Mouse (Mus musculus) telencephalon, adult 2 months (tissue): Measurements from ENCODE around the gene Hivep3.

ENCODE experiments used
- DNase-seq: peaks from one replicate; pipeline ENCODE4 v3.0.0-alpha.2; 2011; ENCODE audit warnings: low read depth, low spot score

The Hivep3 gene

DNA sequence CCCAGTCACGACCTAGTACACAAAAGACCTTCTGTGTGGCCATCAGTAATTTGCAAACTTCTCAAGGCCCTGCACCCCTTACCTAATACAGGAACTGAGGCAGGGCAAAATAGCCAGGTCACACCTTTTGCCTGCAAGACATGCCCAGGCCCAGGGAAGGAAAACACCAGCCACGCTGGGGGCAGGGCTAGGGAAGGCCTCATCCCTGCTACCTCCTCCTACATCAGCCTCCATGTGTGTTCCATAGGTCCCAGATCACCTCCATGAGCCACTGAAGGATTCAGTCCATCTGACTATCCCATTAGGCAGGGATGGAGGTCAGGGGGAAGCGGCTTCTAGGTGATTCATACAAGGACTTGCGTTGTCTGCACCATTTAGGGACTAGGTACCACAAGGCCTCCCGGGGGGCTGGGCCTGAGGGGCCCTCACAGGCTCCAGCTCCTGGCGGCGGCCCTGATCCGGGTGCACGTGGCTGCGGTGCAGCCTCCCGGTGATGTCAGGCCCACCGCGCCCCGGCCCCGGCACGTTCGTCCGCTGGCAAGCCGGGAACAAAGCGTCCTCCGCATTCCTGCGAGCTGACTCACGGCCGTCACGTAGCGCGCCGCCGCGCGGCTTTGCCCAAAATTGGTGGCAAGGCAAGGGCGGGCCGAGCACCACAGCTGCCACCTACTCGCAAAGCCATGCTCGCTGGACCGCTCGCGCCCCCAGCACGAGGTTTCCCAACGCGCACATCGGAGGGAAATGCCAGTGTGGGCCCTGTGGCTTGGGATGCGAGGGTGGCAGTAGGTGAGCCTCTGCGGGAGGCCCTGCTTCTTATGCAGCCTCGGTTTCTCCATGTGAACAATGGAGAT lies 414.9 kb downstream of the Hivep3 start:
- peak; percentile 70 for DNase-seq

DNA sequence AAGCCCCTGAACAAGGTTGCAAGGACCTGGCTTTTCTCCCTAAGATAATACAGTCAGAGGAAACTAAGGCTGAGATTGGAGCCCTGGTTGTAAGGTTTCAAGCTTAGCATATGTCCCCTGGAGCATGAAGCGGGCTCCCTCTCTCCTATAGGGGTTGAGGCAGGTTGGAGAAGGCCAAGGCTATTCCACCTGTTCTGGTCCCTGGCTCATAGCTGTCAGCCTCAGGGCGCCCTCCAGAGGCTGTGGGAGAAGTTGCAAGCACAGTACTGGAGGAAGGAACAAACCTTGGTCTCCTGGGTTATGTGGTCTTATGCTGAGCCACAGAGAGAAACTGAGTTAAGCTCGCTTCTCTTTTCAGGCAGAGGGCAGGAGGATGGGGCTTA lies 415.5 kb downstream of the Hivep3 start:
- no peak for DNase-seq

DNA sequence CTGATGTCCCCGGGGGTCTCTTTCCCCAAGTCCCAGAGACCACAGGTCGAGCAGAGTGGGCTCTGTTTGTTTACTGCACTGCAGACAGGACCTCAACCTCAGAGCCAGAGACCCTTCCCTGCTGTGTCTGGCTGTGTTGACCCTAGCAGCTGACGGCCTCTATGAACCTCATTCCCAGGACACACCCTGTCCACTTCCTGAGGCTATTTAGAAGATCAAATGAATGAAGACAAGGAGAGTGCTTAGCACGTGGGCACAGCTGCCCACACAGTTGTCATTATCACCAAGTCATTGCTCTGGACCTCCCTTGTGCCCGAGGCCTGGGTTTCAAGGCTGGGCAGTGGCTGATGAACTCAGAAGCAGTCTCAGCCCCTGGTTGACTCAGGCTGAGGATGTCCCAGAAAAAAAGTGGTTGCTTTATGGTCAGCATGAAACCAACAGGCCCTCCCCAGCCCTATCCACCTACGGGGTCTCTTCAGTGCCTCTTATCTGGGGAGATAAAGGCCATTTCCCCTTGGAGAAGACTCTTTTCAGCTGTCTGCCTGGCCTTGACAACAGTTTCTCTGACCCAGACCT lies 416.8 kb downstream of the Hivep3 start:
- no peak for DNase-seq

DNA sequence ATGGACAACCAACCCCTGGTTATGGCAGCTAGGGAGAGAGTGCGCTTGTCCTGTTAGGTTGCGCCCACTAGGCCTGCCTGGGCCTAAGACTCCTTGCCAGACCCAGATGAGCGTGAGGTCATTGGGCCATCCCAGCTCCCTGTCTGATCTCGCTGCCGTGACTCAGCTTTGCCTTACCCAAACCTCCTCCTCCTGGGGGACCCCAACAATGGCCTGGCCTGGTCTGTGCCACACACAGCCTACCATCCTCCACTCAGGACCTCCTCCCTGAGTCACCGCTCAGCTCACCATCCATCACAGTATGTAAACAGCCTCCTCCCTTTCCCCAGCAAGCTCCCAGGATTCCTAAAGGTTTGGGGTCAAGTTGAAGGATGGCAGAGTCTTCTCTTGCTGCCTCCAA lies 418.3 kb downstream of the Hivep3 start:
- DNase-seq, result no peak

DNA sequence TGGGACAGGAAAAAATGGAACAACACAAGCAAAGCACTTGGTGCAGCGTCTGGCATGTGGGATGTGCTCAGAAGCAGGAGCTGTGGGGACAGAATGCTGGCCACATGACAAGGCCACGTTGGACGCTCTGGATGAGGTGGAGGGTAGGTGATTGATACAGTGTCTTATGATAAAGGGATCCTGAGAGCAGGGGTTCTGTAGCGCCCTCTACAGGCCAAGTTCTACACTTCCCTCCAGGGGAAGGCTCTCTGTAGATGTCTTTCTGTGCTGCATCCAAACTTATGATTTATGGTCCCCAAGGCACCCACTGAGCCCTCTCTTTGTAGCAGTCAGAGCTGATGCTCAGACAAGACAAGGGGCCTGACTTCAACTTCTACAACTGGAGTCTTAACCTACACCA lies 419.1 kb downstream of the Hivep3 start:
- no peak for DNase-seq

DNA sequence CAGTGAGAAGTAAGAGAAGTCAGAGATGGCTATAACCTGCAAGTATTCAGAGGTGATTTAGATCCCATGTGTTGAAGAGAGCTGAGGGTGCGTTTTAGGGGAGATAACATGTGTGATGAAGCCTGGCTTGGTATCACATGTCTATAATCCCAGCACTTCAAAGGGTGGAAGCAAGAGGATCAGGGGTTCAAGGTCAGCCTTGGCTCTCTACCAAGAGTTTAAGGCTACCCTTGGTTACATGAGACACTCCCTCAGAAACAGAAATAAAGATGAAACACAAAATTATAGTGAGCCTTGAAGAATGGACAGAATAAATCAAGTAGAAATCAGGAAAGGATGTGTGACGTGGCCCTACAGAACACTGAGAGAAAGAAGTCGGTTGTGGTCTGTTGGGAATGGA lies 420.2 kb downstream of the Hivep3 start:
- no peak for DNase-seq

DNA sequence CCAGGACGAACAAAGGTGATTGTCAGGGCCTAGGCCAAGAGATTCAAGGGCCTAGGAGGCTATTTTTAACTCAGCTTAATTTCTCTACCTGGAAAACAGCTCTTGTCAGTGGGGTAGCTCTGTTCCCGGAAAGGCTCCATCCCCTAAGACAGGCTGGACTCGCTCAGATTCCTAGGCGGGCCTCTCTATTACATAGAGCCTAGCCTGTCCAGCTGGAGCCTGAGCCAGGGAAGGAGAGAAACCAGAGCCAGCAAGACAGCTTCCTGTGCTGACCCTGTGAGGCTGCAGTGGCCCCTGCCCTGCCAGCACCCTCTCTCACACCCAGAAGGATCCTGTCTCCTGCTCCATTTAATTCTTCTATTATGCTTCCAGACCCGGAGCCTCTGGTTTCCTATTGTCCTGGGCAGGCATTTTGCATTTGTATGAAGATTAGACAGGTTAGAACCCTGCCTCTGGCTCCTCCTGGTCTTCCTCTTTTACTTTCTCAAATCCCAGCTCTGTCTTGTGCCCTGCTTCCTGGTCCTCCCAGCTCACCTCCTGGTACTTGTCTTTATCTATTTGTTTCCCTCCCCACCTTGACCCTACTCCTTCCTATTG lies 425.2 kb downstream of the Hivep3 start:
- DNase-seq, result no peak

DNA sequence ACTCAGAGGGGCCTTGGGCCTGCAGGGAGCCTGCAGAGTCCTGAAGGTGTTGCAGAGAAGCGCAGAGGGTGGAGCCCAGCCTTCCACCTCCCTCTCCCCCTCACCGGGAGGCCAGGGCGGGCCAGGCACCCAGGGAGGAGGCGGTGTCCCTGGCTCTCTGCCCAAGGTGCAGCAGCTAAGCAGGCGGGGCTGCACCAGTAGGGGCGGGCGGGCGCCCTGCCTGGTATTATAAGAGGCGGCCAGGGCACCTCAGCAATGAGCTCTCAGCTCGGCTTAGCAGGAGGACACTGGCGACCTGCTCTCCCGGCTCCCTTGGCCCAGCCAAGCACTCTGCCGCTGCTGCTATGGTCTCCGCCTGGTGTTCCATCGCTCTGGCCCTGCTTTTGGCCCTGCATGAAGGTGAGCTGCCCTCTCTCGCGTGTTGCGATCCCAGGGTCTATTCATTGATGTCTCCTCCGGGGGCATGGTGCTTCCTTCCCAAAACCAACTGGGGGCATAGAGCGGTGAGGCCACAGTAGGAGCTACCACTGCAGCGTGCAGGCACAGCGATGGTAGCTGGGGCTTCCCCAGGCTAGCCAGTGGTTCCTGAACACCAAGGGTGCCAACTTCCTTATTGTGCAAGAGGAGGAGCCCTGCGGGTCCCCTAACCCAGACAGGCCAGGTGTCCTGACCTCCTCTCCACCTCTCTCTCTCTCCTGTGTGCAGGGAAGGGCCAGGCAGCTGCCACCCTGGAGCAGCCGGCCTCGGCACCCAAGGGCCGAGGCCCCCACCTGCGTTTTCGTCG lies 427.8 kb downstream of the Hivep3 start, which contains the start of gene Edn2:
Gene Edn2 (plus strand): TSS at position 41 of the 784 bp plus-strand sequence.
- DNase-seq, result no peak

DNA sequence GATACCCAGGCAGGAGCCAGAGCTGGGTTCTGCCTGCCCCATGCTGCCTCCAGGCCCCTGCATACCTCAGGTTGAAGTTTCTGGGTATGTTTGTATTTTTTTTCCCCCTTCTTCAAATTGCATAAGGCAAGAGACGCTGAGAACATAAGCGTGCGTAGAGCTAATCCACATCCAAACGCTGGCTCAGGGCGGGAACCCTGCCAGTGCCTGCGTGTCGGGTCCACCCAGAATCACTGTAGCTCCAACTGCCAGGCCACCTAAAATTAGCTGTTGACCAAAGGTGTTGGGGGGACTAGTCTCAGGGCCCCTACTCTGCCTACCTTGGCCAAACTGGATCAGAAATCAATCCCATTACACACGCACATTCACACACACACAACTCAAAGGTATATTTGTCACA lies 429.0 kb downstream of the Hivep3 start:
- DNase-seq, result no peak

DNA sequence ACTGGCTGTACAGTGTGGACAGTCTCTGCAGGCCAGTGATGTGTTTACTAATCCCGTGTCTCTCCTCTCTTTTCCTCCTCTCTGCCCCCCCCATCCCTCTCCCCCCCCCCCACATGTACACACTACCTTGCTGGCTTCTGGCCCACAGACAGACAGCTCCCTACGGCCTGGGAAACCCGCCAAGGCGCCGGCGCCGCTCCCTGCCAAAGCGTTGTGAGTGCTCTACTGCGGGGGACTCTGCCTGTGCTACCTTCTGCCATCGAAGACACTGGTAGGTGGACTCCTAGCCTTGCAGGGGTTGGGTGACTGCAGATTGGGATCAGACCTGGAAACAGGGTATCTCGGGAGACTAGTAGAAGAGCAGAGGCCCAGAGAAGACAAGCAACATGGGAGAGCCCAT lies 429.7 kb downstream of the Hivep3 start:
- DNase-seq, result peak; percentile 51

DNA sequence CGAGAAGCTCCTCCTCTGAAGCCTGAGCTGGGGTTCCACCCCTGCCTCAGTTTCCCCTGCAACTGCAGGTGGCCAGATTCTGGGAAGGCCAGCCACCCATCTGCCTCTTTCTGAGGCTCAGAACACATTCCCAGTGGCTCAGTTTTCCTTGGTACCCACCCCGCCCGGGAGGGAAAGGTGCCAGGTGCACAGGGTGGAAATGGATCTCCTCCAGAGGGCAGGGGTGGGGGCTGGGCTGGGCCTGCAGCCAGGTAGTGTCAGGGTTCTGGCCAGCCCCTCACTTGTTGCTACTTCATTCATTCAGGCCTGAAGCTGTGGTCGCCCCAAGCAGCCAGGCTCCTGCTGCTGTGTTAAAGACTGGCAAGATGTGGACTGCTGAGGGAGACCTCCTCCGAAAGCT lies 430.7 kb downstream of the Hivep3 start:
- no peak for DNase-seq

DNA sequence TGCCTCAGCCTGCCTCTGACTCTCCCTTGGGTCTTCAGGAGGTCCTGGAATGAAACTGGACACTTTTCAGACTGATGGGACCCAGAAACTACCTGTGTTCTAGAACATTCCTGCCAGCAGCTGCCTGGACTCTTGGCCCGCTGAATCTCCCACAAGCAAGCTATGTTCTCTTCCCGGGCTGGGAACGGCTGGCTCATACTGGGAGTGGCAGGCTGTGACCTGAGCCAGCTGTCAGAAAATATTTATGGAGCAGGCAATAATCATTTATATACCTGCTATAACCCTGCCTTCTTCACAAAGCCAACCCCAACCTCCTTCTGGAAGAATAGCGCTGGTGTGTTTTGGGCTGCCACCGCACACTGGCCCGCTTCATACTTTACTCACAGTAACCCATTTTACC lies 434.2 kb downstream of the Hivep3 start:
- DNase-seq, result no peak

DNA sequence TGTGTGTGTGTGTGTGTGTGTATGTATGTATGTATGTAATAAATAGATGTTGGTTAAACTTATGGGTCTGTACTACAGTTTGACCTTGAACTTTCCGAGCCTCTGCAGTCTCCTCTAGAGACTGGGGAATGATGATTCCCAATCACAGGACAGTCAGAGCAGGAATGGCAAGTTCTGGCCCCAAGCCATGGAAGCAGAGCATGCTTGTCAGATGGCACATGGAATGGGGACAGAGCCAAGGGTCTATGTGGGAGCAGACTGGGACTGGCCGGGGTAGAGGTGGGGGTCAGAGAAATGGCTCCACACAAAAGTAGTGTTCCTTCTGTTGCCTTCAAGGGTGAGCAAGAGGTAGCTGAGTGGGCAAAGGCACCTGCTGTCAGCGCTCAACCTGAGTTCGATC lies 434.8 kb downstream of the Hivep3 start:
- DNase-seq, result no peak

DNA sequence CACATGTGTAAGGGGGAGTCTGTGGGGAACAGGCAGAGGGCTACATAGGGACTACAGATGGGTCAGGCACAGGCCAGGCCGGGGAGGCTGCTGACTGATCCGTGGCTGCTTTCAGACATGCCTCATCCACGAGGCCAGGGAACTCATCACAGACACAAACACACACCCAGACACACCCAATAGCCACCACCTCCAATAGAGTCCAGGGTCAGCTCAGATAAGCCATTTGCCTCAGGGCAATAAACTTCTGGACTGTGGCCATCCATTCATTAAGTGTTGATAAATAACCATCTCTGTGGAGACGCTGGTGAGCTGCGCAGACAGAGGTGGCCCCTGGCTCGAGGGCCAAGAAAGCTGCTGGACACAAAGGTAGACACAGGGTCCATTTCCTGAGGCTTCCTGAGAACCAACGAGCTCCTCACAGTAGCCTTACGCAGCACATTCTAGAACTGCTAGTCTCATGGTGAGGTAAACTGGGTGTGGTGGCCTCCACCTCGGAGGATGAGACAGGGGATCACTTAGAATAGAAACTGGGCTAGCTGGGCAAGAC lies 436.9 kb downstream of the Hivep3 start:
- no peak for DNase-seq

DNA sequence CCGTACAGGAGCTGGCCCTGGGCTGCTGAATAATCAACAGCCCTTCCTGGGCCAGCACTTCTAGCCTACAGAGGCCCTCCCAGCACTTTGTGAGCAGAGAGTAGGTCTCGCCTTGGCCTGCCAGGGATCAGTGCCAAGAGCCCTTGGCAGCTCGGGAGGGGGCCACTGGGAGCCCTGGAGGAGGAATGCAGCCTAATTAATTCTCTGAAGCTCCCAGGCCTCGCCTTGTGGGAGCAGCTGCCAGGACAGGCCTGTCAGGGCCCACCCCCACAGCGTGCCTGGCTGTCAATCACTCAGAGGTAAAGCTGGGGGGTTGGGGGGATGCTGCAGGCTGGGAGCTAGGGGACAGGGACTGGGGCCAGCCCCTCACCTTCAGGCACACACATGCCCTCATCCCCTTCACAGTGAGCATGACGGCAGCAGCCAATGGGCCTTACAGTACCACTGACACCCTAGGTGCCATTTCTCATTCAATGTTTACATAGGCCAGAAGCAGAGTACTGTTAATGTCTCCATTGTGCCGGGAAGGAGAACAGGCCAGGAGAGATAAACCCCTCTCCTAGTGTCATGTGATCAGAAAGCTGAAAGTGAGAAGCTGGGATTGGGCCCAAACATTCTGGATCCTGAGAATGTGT lies 438.6 kb downstream of the Hivep3 start:
- DNase-seq, result no peak

DNA sequence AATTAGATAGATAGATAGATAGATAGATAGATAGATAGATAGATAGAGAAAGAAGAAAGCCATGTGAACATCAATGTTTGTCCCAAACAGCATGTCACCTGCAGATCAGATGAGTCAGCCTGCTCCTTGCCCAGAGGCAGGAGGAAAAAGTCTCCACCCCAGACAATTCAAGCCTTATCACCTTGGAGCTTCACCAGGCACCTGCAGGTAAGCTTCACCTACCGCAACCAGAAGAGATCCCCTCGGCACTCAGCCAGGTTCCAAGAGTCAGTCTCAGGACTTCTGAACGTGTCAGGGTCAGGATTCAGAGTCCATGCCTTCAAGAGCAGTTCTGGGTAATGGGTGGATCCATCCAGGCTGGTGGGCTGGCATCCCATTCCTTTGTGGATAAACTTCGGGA lies 445.5 kb downstream of the Hivep3 start:
- no peak for DNase-seq

DNA sequence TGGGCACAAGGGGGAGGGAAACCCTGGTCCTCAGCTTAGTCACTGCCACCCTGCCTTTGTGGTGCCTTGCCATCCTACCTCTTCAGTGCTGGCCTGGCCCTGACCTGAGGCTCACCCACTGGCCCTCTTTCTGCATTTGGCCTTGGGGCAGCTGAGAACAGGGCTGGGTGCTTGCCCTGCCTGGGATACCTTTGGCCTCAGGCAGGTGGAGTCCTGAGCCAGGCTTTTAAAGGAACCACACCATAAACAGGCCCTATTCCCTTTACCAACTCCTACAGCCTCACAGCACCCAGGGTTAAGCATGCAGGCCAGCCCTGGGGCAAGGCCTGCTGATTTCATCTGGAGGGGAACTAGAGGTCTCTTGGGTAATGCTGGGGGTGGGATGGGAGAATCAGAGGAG lies 447.0 kb downstream of the Hivep3 start:
- no peak for DNase-seq

DNA sequence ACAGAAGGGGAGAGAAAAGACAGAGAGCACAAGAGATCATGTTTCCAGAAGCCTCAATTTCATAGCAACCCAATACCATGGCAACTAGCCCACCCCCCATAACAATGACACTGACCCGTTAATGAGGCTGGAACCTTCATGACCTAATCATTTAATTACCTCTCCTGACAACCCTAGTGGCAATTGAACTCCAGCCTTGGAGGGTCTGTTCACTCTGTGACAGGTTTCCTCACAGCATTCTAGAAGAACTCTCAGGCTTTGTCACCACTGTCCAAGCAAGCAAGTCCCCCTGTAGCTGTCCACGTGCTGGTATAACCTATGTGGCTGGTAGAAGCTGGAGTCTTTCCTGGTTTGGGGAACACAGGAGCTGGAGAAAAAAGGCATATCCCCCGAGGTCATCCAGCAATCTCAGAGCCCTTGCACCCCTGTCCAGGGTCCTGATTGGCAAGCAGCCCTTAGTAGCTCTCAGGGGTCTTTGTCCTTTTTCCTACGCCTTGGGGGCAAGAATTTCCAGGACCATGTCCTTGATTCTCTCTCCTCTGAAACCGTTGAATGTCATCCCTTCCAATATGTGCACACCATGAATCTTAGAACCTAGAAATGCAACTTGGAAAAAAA lies 450.9 kb downstream of the Hivep3 start:
- no peak for DNase-seq

DNA sequence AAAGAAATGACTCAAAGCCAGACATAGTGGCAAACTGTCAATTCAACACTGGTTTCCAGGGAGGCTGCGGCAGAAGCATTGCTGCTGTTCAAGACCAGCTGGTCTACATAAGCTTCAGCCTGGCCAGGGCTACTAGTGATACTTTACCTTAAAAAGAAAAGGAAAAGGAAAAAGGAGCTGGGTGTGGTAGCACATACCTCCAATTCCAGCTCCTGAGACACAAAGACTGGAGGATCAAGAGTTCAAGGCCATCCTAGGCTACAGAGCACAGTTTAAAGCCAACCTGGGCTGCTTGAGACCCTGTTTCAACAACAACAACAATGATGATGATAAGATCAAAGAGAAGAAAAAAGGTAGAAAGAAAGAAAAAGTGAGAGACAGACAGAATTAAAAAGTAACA lies 452.9 kb downstream of the Hivep3 start:
- DNase-seq, result no peak

DNA sequence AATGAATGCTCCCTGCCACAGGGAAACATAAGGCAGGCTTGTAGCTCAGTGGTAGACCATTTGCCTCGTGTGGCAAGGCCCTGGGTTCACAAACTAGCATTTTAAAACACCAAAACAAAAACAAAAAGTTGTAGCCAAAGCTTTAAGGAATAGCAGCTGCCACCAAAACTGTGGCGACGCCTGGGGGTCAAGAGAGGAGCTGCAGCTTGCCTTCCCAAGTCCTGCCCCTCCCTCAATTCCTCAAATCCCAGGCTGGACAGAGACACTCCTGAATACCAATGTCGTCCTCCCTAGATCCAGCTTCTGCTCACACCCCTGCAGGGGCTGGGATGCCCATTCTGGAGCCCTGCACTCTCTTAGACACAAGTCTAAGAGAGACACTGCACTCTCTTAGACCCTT lies 453.4 kb downstream of the Hivep3 start:
- DNase-seq, result no peak
